Mouse (Mus musculus) hindbrain, embryonic 13.5 days (tissue): ENCODE measurements around the gene Zfp526. TPM values are rescaled to one million over a fixed set of nuclear protein-coding genes. Genes with fewer than 3 reads are reported as not detected.

Experiments used
- ATAC-seq: fragments of 200-750 bp; cut with Nextera tagmentation; 2 replicates; pipeline ENCODE4 v1.8.0; 2017; ENCODE audit warnings: moderate TSS enrichment; ENCODE audit not compliant: low FRiP score
- H3K27ac ChIP-seq: fragments of 300-500 bp; sonication (generic); 2 replicates; pipeline ENCODE4 v1.5.1; 2015; ENCODE audit warnings: inconsistent platforms, mild to moderate bottlenecking, moderate library complexity
- H3K27me3 ChIP-seq: fragments of 300-500 bp; sonication (generic); 2 replicates; pipeline ENCODE4 v1.6.1; 2015; ENCODE audit warnings: mild to moderate bottlenecking, inconsistent platforms
- H3K36me3 ChIP-seq: fragments of 300-500 bp; sonication (generic); 2 replicates; pipeline ENCODE4 v1.6.1; 2015; ENCODE audit warnings: mild to moderate bottlenecking, inconsistent platforms
- H3K4me1 ChIP-seq: fragments of 300-500 bp; sonication (generic); replicated peaks from 2 replicates; pipeline ENCODE4 v1.6.1; 2015; ENCODE audit warnings: inconsistent platforms
- H3K4me2 ChIP-seq: fragments of 300-500 bp; sonication (generic); 2 replicates; pipeline ENCODE4 v1.6.1; 2015; ENCODE audit warnings: inconsistent platforms, mild to moderate bottlenecking, moderate library complexity
- H3K4me3 ChIP-seq: fragments of 300-500 bp; sonication (generic); 2 replicates; pipeline ENCODE4 v1.5.1; 2015; ENCODE audit warnings: mild to moderate bottlenecking, inconsistent platforms
- H3K9ac ChIP-seq: fragments of 300-500 bp; sonication (generic); 2 replicates; pipeline ENCODE4 v1.6.1; 2015; ENCODE audit warnings: mild to moderate bottlenecking, inconsistent platforms
- H3K9me3 ChIP-seq: fragments of 300-500 bp; sonication (generic); 2 replicates; pipeline ENCODE4 v1.6.1; 2016; ENCODE audit warnings: inconsistent platforms
- WGBS: fragments of 180-500 bp; shearing (Covaris S2); methylation state at CpG from one replicate; pipeline ENCODE4 v1.1.7; 2015; 5-methylcytosine and 5-hydroxymethylcytosine counted together
- polyA plus RNA-seq: library from polyadenylated mRNA; unstranded; fragments of >200 nt; fragmentation: Nextera tagmentation; extraction: Ambion mirVana; gene quantifications from 2 replicates; pipeline ENCODE4 v1.2.1, GENCODE M21; 2015

The Zfp526 gene
- polyA plus RNA-seq, 1 experiment from 2014 or later = 1.9 TPM

- peaks cover 49% of the 10 kb centered on the region for H3K36me3 ChIP-seq
- WGBS = 95% methylated on average over 5 of the region's 5 CpGs
- H3K4me3 ChIP-seq = peak overlapping the region; percentile 82; the same call in 1 of the 2 replicates
These were observed 14.3 kb downstream of the Zfp526 start for GRCm38 (mm10) chr7:25235526-25235925.

DNA sequence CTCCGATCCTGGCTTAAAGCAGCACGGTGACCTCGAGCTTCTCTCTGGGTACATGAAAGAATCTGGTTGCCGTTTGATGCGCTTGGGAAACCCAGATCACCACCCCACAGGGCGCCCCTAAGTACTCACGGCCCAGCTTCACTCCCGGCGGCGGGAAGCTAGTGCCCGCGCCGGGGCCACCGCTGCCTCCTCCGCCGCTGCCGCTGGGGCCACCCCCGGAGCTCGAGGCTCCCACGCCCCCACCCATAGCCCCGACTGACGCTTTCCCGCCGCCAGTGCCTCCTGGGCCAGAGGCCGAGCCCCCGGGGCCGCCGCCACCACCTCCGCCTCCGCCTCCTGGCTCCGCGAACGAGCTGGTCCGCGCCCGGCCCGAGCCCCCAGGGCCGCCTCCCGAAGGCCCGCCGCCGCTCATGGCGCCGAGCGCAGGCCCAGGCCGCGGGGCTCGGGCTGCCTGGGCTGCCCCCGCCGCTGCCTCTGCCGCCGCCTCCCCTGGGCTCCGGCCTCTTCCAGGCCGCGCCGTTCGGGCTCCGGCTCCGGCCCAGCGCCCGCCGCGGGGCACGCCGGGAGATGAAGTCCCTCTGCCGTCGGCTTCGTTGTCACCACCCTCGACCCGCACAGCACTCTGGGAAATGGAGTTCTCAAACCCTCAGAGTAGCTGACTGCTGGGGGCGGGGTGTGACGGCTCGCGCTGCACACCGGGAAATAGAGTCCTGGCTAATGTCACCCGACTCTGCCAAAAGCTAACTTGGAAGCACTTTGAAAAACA, 16.2 kb downstream of the Zfp526 start, which contains the start of gene Gsk3a:
Gsk3a (minus strand) TSS at position 603 of the 766 bp plus-strand sequence.
- Histone ChIP-seq H3K27ac (peak within 1 kb of the TSS; percentile 89), H3K9me3 (no peaks in the 10 kb centered on the region), H3K27me3 (no peaks in the 10 kb centered on the region), H3K4me2 (peak within 1 kb of the TSS; percentile 63), H3K4me1 (peaks cover 33% of the 10 kb centered on the region), H3K9ac (peak within 1 kb of the TSS; percentile 97), H3K36me3 (peaks cover 30% of the 10 kb centered on the region), H3K4me3 (peak within 1 kb of the TSS; percentile 82)
- under 1% methylated on average over 76 of the region's 76 CpGs for WGBS
- ATAC-seq = peak; percentile 88

More at GRCm38 (mm10) chr7:25235526-25235925, 14.3 kb downstream of the Zfp526 start:
- H3K9me3 ChIP-seq = no peaks in the 10 kb centered on the region
- peak overlapping the region; percentile 97 for H3K9ac ChIP-seq
- H3K4me2 ChIP-seq = peak overlapping the region; percentile 63; the same call in 1 of the 2 replicates
- H3K27me3 ChIP-seq = no peaks in the 10 kb centered on the region
- peaks cover 33% of the 10 kb centered on the region for H3K4me1 ChIP-seq
- no peak overlapping the region for H3K27ac ChIP-seq
- no peak for ATAC-seq

DNA sequence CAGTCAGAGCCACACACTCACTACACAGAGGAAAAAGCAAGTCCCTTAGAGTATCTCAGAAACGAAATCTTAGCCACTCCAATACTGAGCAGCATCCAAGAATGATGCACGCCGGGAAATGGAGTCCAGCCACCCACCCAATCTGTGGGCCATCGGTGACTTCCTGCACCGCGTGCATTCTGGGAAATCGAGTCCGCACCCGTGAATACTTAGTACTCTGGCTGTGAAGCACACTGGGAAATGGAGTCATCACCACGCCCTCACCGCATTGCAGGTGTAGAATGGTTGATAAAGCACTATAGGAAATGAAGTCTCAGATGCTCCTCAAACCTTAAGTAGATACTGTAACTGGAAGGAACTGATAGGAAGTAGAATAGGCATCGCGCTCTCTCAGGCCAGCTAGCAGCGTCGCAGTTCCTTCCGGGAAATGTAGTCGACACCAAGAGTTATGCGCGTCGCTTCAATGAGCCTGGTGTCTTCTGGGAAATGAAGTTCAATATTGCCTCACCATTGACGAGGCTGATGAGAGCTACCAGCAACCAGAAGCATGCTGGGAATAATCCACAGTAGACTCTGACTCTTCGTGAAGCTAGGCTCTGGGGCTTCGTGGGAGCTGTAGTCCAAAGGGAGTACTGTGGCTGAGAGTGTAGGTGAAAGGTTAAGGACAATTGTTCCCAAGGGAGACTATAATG, 16.9 kb downstream of the Zfp526 start:
- Histone ChIP-seq H3K9me3 (no peaks in the 10 kb centered on the region), H3K27ac (peak overlapping the region; percentile 89), H3K4me1 (peaks cover 33% of the 10 kb centered on the region), H3K36me3 (peaks cover 23% of the 10 kb centered on the region), H3K4me3 (peak overlapping the region; percentile 82), H3K4me2 (peak overlapping the region; percentile 63), H3K9ac (peak overlapping the region; percentile 97), H3K27me3 (no peaks in the 10 kb centered on the region)
- ATAC-seq = peak; percentile 94
- WGBS = under 1% methylated on average over 23 of the region's 23 CpGs

- H3K4me2 ChIP-seq = peak overlapping the region; percentile 63
- no peaks in the 10 kb centered on the region for H3K9me3 ChIP-seq
- WGBS = 4% methylated on average over 30 of the region's 30 CpGs
- peak overlapping the region; percentile 89 for H3K27ac ChIP-seq
- peak; percentile 41 for ATAC-seq
- H3K4me1 ChIP-seq = peaks cover 33% of the 10 kb centered on the region
- peaks cover 14% of the 10 kb centered on the region for H3K36me3 ChIP-seq
- no peaks in the 10 kb centered on the region for H3K27me3 ChIP-seq
- H3K9ac ChIP-seq = peak overlapping the region; percentile 43; the same call in 1 of the 2 replicates
- H3K4me3 ChIP-seq = peak overlapping the region; percentile 82
These were observed 17.8 kb downstream of the Zfp526 start for GRCm38 (mm10) chr7:25238829-25239623.

DNA sequence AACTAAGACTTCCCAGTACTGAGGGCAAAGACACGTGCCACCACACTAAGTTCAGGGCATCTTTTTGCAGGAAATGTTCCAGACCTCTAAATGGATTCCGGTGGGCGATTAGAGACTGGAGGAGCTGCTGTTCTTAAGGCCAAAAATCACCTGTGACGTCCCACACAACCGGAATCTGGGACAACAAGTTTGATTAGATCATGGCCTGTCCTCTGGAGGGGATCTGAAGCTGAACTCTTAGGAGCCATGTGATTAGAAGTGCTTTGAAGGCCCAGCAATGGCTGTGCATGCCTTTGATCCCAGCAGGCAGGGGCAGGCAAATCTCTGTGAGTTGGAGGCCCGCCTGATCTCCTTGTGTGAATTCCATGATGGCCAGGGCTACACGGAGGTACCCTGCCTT, 19.4 kb downstream of the Zfp526 start:
- Histone ChIP-seq H3K4me3 (no peak overlapping the region), H3K36me3 (peaks cover 11% of the 10 kb centered on the region), H3K27me3 (no peaks in the 10 kb centered on the region), H3K27ac (0 out of 2 replicates have a peak overlapping the region, but pooled peaks have one; percentile 30), H3K4me1 (peaks cover 28% of the 10 kb centered on the region), H3K4me2 (no peak overlapping the region), H3K9me3 (no peaks in the 10 kb centered on the region), H3K9ac (0 out of 2 replicates have a peak overlapping the region, but pooled peaks have one; percentile 19)
- no peak for ATAC-seq
- 71% methylated on average over 7 of the region's 7 CpGs for WGBS

DNA sequence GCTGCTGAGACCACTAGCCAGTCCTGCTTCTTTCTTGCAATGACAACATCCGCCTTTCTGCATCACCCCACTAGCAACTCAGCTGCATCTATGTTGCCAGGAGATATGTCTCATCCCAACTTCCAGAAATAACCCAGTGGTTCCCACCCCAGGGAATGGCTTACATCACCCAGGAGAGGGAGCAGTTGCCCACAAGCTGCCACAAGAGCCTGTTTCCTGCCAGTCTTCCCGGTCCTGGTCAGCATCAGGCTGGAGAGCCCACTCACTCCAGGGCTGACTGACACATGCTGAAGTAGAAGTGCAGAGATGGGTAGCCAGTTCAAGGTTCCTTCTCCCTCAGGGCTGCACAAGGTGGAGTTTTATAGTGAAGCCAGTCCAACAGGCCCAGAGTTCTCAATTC, 19.8 kb downstream of the Zfp526 start:
- Histone ChIP-seq H3K9ac (no peak overlapping the region), H3K27me3 (no peaks in the 10 kb centered on the region), H3K9me3 (no peaks in the 10 kb centered on the region), H3K4me2 (no peak overlapping the region), H3K27ac (peak overlapping the region; percentile 30; the same call in 1 of the 2 replicates), H3K4me3 (no peak overlapping the region), H3K4me1 (peaks cover 28% of the 10 kb centered on the region), H3K36me3 (peaks cover 11% of the 10 kb centered on the region)
- no peak for ATAC-seq
- WGBS = 47% methylated on average over 2 of the region's 2 CpGs

DNA sequence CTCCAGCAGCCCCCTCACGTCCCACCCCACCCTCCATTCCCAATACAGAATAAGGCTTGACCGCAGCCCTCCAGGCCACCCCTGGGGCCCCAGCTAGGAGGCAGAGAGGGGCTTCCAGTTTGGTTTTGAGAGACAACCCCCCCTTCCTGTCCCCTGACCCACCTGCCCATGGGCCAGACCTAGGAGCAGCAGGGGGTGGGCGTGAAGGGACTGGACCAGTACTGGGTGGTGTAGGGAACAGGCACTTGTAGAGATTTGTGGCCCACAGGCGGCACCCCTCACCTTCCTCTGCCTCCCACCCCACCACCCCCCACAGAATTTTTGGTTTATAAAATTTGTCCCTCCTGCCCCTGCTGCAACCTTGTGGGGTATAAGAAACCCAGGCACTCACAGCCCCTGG, 22.1 kb downstream of the Zfp526 start:
- no peak for ATAC-seq
- peaks cover 11% of the 10 kb centered on the region for H3K36me3 ChIP-seq
- no peak overlapping the region for H3K4me3 ChIP-seq
- no peak overlapping the region for H3K9ac ChIP-seq
- H3K27me3 ChIP-seq = no peaks in the 10 kb centered on the region
- 95% methylated on average over 4 of the region's 4 CpGs for WGBS
- H3K4me2 ChIP-seq = no peak overlapping the region
- no peak overlapping the region for H3K27ac ChIP-seq
- H3K4me1 ChIP-seq = peaks cover 41% of the 10 kb centered on the region
- no peaks in the 10 kb centered on the region for H3K9me3 ChIP-seq

GRCm38 (mm10) chr7:25244562-25245369, 23.5 kb downstream of the Zfp526 start:
- Histone ChIP-seq H3K4me1 (peaks cover 45% of the 10 kb centered on the region), H3K4me3 (no peak overlapping the region), H3K27ac (no peak overlapping the region), H3K36me3 (peaks cover 11% of the 10 kb centered on the region), H3K27me3 (no peaks in the 10 kb centered on the region), H3K9me3 (no peaks in the 10 kb centered on the region), H3K9ac (no peak overlapping the region), H3K4me2 (no peak overlapping the region)
- 85% methylated on average over 28 of the region's 30 CpGs for WGBS
- ATAC-seq = no peak

GRCm38 (mm10) chr7:25246079-25246758, 25.0 kb downstream of the Zfp526 start:
- H3K4me2 ChIP-seq = peak overlapping the region; percentile 100
- H3K36me3 ChIP-seq = peaks cover 11% of the 10 kb centered on the region
- ATAC-seq = no peak
- peak overlapping the region; percentile 84; the same call in 1 of the 2 replicates for H3K9ac ChIP-seq
- no peaks in the 10 kb centered on the region for H3K27me3 ChIP-seq
- 53% methylated on average over 20 of the region's 20 CpGs for WGBS
- no peaks in the 10 kb centered on the region for H3K9me3 ChIP-seq
- peaks cover 56% of the 10 kb centered on the region for H3K4me1 ChIP-seq
- H3K27ac ChIP-seq = peak overlapping the region; percentile 90
- H3K4me3 ChIP-seq = peak overlapping the region; percentile 14; the same call in 1 of the 2 replicates

DNA sequence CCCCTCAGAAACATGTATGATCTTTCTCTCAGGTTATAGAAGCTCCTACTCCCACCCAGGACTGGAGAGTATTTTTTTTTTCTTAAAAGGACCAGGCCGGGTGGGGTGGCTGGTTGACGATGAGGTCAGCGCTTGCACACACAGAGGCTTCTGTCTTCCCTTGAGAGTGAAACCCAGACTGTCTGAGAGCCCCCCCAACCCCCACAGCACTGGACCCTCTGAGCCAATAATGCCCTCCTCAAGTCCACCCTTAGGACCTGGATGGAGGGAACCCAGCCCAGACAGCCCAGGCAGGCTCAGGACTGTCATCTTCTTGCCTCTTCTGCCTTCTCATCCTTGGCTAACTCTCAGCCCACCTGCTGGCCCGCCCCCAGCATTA, 25.5 kb downstream of the Zfp526 start:
- ATAC-seq = no peak
- peak overlapping the region; percentile 74 for H3K4me3 ChIP-seq
- no peaks in the 10 kb centered on the region for H3K9me3 ChIP-seq
- 49% methylated on average over 4 of the region's 4 CpGs for WGBS
- H3K27ac ChIP-seq = peak overlapping the region; percentile 90
- no peaks in the 10 kb centered on the region for H3K27me3 ChIP-seq
- peaks cover 11% of the 10 kb centered on the region for H3K36me3 ChIP-seq
- H3K9ac ChIP-seq = peak overlapping the region; percentile 84
- peak overlapping the region; percentile 100 for H3K4me2 ChIP-seq
- peaks cover 61% of the 10 kb centered on the region for H3K4me1 ChIP-seq

DNA sequence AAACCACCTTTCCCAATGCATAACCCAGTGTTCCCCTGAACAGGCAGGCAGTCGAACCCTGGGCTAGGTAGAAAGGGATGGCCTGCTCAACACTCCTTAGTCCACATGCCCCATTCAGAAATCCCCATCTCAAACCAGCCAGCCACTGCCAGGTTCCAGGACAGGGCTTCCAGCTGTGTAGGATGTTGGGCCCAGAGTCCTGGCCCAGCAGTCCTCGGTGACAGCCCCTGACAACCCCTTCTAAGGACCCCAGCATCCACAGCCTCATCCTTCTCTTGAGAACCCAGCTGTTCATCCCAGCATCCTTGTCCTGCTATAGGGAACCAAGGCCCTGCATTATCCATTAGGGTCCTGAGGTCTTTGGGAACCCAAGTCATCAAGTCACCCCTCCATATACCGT, 26.3 kb downstream of the Zfp526 start:
- 20% methylated on average over 3 of the region's 3 CpGs for WGBS
- H3K36me3 ChIP-seq = peaks cover 11% of the 10 kb centered on the region
- H3K9me3 ChIP-seq = no peaks in the 10 kb centered on the region
- ATAC-seq = no peak
- H3K4me2 ChIP-seq = peak overlapping the region; percentile 100
- H3K27me3 ChIP-seq = no peaks in the 10 kb centered on the region
- peak overlapping the region; percentile 74 for H3K4me3 ChIP-seq
- peak overlapping the region; percentile 90 for H3K27ac ChIP-seq
- H3K9ac ChIP-seq = peak overlapping the region; percentile 84
- peaks cover 66% of the 10 kb centered on the region for H3K4me1 ChIP-seq
